Mouse (Mus musculus): ENCODE data around the gene Azin2. TPM values are rescaled to one million over a fixed set of nuclear protein-coding genes. Genes with fewer than 3 reads are reported as not detected.

The Azin2 gene
- 11.1 and 12.5 TPM in 2 replicates for polyA plus RNA-seq (2015; fragmentation: Nextera tagmentation; extraction: Ambion mirVana)

DNA sequence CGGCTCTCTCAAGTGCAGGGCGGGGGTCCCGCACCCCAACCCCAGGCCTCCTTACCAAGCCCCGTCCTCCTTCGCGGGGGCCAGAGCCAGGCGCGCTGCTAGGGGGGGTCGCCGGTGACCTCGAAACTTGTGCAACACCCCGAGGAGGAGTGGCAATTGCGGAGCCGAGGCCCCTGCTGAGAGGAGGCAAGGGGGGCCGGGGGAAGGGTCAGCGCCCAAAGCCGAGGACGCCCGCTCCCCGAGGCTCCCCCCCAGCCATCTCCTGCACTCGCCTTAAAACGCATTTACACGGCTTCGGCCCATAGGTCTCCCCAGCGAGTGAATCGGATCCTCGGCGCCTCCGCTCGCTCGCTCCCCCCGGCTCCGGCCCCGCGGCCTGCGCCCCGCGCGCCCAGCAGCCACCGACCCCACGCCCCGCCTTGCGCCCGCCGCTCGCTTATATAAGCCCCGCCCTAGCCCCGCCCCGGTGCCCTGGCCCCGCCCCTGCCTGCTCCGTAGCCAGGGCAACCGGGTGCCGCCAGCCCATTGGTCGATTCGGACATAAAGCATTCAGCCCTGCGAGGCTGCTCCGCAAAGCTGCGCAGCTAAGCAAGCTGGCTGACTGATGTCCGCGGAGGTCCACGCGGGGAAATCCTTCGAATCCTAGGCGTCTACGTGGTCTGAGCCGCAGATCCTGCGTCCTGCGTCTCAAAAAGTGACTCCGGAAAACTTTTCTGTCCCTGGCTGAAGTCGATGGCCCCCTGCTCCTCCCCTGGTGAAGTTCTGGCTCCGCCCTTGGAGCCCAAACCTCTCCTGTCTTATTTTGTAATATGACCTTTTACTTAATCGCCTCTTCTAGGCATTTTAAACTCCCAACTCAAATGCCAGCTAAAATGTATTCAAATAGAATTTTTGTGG lies at the start of gene Azin2:
Gene Azin2, minus strand, starts transcription at position 414 of the 897 bp plus-strand sequence.
- H3K27me3 ChIP-seq (replicated peaks; ENCODE audit: control insufficient read depth, insufficient read depth, low read length) = no peaks in the 10 kb centered on the region
- H3K36me3 ChIP-seq (ENCODE audit: control insufficient read depth, insufficient read depth, low read length) = no peaks in the 10 kb centered on the region
- peak within 1 kb of the TSS; percentile 75 for H3K4me3 ChIP-seq (ENCODE audit: low read length)
- no peaks in the 10 kb centered on the region for H3K9me3 ChIP-seq (ENCODE audit: control insufficient read depth, low read length)
- WGBS = under 1% methylated on average over 72 of the region's 72 CpGs
- peaks cover 18% of the 10 kb centered on the region for H3K4me1 ChIP-seq (ENCODE audit: control insufficient read depth, insufficient read depth, low read length)
- H3K9ac ChIP-seq (ENCODE audit: low read depth, low read length) = peak within 1 kb of the TSS; percentile 85
- H3K4me2 ChIP-seq (ENCODE audit: low read depth, low read length) = peak within 1 kb of the TSS; percentile 97
- peak; percentile 92 for ATAC-seq
- peak within 1 kb of the TSS; percentile 68; the same call in 1 of the 2 replicates for H3K27ac ChIP-seq (ENCODE audit: low read length)

DNA sequence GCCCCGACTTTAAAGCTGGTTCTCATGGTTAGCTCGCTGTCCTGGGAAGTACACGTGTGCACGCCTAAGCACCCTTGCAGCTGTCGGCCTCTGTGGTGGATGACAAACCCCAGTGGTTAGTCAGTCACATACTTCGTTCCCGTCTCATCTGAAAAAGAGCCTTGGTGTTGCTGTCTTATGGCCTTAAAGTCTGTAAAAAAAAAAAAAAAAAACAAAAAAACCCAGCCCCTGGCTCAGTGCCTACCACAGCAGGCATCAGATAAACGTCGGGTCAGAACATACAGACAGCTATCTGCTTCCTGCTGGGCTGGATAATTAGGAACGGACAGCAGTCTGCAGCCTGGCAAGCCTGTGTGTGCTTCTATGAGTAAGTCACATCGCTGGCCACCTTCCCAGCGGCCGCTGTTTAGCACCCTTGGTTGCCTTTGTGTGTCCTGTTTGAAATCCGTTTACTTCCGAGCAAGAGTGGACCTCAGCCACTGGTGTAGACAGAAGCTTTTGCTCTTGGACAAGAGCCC lies 49.4 kb upstream of the Azin2 start:
- peaks cover 17% of the 10 kb centered on the region for H3K36me3 ChIP-seq (ENCODE audit: control insufficient read depth, insufficient read depth, low read length)
- ATAC-seq = no peak; the same call in 1 of the 2 replicates
- H3K27ac ChIP-seq (ENCODE audit: low read length) = no peak overlapping the region
- H3K4me1 ChIP-seq (ENCODE audit: control insufficient read depth, insufficient read depth, low read length) = no peaks in the 10 kb centered on the region
- no peak overlapping the region for H3K4me3 ChIP-seq (ENCODE audit: low read length)
- no peak overlapping the region for H3K9ac ChIP-seq (ENCODE audit: low read depth, low read length)
- H3K4me2 ChIP-seq (ENCODE audit: low read depth, low read length) = no peak overlapping the region
- H3K9me3 ChIP-seq (ENCODE audit: control insufficient read depth, low read length) = no peaks in the 10 kb centered on the region
- H3K27me3 ChIP-seq (replicated peaks; ENCODE audit: control insufficient read depth, insufficient read depth, low read length) = no peaks in the 10 kb centered on the region
- WGBS = 57% methylated on average over 15 of the region's 15 CpGs

DNA sequence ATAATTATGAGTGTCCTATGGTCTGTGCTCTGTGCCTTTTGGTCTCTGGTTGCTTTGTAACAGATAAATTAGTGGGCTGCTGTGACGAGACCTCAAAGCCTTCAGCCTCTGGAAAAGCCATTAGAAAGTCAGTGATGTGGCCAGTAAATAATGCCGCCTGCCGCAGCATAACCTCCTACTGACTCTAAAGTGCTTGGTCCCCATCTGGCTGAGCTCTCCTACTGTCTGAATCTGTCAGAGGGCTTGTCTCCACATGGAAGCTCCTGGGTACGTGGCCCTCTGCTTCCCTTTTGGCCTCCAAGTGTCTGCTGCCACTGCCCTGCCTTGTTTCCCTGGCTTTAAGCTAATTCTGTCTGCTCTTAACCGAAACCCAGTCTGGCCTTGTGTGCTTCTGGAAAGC lies 47.3 kb upstream of the Azin2 start:
- Histone ChIP-seq H3K27me3 (replicated peaks; ENCODE audit: control insufficient read depth, insufficient read depth, low read length) (no peaks in the 10 kb centered on the region), H3K4me1 (ENCODE audit: control insufficient read depth, insufficient read depth, low read length) (no peaks in the 10 kb centered on the region), H3K9ac (ENCODE audit: low read depth, low read length) (no peak overlapping the region), H3K4me2 (ENCODE audit: low read depth, low read length) (no peak overlapping the region), H3K4me3 (ENCODE audit: low read length) (no peak overlapping the region), H3K36me3 (ENCODE audit: control insufficient read depth, insufficient read depth, low read length) (peaks cover 22% of the 10 kb centered on the region), H3K9me3 (ENCODE audit: control insufficient read depth, low read length) (no peaks in the 10 kb centered on the region), H3K27ac (ENCODE audit: low read length) (no peak overlapping the region)
- ATAC-seq = no peak
- 79% methylated on average over 5 of the region's 5 CpGs for WGBS

DNA sequence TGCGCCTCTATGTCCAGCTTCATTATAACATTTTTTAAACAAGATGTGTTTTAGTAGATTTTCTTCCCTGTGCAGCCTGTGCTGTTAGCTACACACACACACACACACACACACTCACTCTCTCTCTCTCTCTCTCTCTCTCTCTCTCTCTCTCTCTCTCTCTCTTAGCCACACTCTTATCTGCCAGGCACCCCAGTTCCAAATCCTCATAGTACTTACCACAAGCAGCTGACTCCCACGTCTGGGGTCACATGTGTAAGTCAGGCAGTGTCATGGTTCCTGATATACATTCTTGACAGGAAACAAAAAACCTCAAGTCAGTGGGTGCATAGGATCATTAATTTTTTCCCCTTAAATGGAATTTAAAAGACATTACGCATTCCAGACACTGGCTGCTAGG lies 46.4 kb upstream of the Azin2 start:
- WGBS = 62% methylated on average over 3 of the region's 3 CpGs
- no peaks in the 10 kb centered on the region for H3K9me3 ChIP-seq (ENCODE audit: control insufficient read depth, low read length)
- H3K36me3 ChIP-seq (ENCODE audit: control insufficient read depth, insufficient read depth, low read length) = peaks cover 24% of the 10 kb centered on the region
- H3K4me2 ChIP-seq (ENCODE audit: low read depth, low read length) = no peak overlapping the region
- no peak overlapping the region for H3K27ac ChIP-seq (ENCODE audit: low read length)
- H3K9ac ChIP-seq (ENCODE audit: low read depth, low read length) = no peak overlapping the region
- H3K4me1 ChIP-seq (ENCODE audit: control insufficient read depth, insufficient read depth, low read length) = no peaks in the 10 kb centered on the region
- H3K27me3 ChIP-seq (replicated peaks; ENCODE audit: control insufficient read depth, insufficient read depth, low read length) = no peaks in the 10 kb centered on the region
- no peak for ATAC-seq
- H3K4me3 ChIP-seq (ENCODE audit: low read length) = no peak overlapping the region

DNA sequence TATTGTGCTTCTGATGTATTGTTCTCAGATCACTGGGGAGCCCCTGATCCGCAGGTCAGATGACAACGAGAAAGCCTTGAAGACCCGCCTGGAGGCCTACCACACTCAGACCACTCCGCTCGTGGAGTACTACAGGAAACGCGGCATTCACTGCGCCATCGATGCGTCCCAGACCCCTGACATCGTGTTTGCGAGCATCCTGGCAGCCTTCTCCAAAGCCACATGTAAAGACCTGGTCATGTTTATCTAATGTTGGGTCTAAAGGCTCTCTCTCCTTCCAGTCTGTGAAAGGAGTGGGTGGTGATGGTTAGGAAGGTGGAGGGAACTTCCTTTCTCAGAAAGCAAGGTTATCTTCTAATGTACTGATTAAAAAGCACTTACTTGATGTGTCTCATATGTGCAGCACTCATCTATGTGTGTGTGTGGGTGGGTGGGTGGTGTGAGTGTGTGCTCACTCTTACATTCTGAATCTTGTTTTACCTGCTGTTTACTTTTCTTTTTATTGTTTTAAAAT lies 45.8 kb upstream of the Azin2 start:
- Histone ChIP-seq H3K9me3 (ENCODE audit: control insufficient read depth, low read length) (no peaks in the 10 kb centered on the region), H3K4me2 (ENCODE audit: low read depth, low read length) (no peak overlapping the region), H3K36me3 (ENCODE audit: control insufficient read depth, insufficient read depth, low read length) (peaks cover 30% of the 10 kb centered on the region), H3K27ac (ENCODE audit: low read length) (no peak overlapping the region), H3K9ac (ENCODE audit: low read depth, low read length) (no peak overlapping the region), H3K4me3 (ENCODE audit: low read length) (no peak overlapping the region), H3K4me1 (ENCODE audit: control insufficient read depth, insufficient read depth, low read length) (no peaks in the 10 kb centered on the region), H3K27me3 (replicated peaks; ENCODE audit: control insufficient read depth, insufficient read depth, low read length) (no peaks in the 10 kb centered on the region)
- WGBS = 84% methylated on average over 12 of the region's 12 CpGs
- no peak for ATAC-seq

DNA sequence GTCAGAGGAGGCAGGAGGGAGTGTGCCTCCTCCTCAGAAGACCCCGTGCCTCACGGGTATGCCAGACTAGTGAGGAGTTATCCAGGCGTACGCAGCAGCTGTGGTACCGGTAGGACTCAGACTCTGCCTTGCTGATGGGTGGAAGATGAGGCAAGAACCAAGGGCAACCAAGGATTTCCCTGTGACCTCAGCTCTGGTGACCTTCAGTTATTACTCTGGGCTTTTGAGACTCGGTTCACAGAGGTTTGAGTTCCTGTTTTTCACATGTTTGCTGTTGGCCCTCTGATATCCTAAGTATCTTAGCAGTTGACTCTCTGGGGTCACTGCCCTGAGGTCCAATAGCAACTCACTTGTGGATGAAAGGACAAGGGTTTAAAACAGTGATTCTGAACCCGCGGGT lies 41.5 kb upstream of the Azin2 start:
- H3K4me3 ChIP-seq (ENCODE audit: low read length) = no peak overlapping the region
- peaks cover 32% of the 10 kb centered on the region for H3K36me3 ChIP-seq (ENCODE audit: control insufficient read depth, insufficient read depth, low read length)
- 91% methylated on average over 8 of the region's 8 CpGs for WGBS
- H3K9ac ChIP-seq (ENCODE audit: low read depth, low read length) = no peak overlapping the region
- no peak overlapping the region for H3K4me2 ChIP-seq (ENCODE audit: low read depth, low read length)
- no peaks in the 10 kb centered on the region for H3K9me3 ChIP-seq (ENCODE audit: control insufficient read depth, low read length)
- ATAC-seq = no peak
- no peak overlapping the region for H3K27ac ChIP-seq (ENCODE audit: low read length)
- peaks cover 16% of the 10 kb centered on the region for H3K4me1 ChIP-seq (ENCODE audit: control insufficient read depth, insufficient read depth, low read length)
- H3K27me3 ChIP-seq (replicated peaks; ENCODE audit: control insufficient read depth, insufficient read depth, low read length) = no peaks in the 10 kb centered on the region

DNA sequence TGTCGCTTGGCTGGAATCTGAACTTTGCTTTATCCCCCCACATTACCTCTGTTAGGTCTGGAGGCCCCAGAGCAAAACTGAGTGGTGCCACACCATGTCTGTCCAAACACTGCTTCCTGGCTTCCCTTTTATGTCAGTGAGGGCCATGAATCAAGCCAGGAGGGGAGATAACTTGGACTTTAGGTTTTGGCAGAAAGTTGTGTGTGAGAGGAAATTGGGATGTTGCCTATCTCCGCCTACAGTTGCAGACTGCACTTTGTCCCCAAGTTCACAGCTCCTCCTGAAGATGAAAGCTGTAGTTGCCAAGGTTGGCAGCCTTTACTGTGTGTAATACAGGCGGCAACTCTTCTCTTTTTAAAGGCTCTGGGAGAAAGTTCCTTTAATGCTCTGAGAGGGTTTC lies 38.5 kb upstream of the Azin2 start:
- Histone ChIP-seq H3K9me3 (ENCODE audit: control insufficient read depth, low read length) (no peaks in the 10 kb centered on the region), H3K27ac (ENCODE audit: low read length) (peak overlapping the region; percentile 21; the same call in 1 of the 2 replicates), H3K4me1 (ENCODE audit: control insufficient read depth, insufficient read depth, low read length) (peaks cover 38% of the 10 kb centered on the region), H3K4me2 (ENCODE audit: low read depth, low read length) (no peak overlapping the region), H3K27me3 (replicated peaks; ENCODE audit: control insufficient read depth, insufficient read depth, low read length) (no peaks in the 10 kb centered on the region), H3K36me3 (ENCODE audit: control insufficient read depth, insufficient read depth, low read length) (peaks cover 15% of the 10 kb centered on the region; the same call in 1 of the 2 replicates), H3K9ac (ENCODE audit: low read depth, low read length) (no peak overlapping the region), H3K4me3 (ENCODE audit: low read length) (no peak overlapping the region)
- WGBS = 53% methylated on average over 3 of the region's 3 CpGs
- no peak for ATAC-seq

DNA sequence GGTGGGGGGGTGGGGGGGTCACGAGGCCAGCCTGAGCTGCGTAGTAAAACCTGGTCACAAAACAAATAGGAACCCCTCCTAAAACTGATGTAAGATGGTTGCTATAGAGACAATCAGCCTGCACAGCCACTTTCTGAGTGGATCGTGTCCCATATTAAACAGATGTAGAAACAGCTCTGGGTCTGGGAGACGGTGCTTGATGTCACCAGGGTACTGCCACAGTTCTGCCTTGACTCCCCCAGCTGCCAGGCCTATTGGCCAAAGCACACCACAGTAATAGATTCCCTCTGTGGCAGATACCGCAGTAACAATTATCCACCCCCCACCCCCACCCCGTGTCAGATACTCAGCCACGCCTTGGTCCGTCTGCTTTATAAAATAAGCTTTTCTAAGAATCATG lies 36.2 kb upstream of the Azin2 start:
- WGBS = 60% methylated on average over 8 of the region's 8 CpGs
- ATAC-seq = no peak
- Histone ChIP-seq H3K4me3 (ENCODE audit: low read length) (no peak overlapping the region), H3K4me1 (ENCODE audit: control insufficient read depth, insufficient read depth, low read length) (peaks cover 45% of the 10 kb centered on the region), H3K9me3 (ENCODE audit: control insufficient read depth, low read length) (no peaks in the 10 kb centered on the region), H3K9ac (ENCODE audit: low read depth, low read length) (no peak overlapping the region), H3K4me2 (ENCODE audit: low read depth, low read length) (no peak overlapping the region), H3K27ac (ENCODE audit: low read length) (no peak overlapping the region), H3K36me3 (ENCODE audit: control insufficient read depth, insufficient read depth, low read length) (peaks cover 8% of the 10 kb centered on the region; the same call in 1 of the 2 replicates), H3K27me3 (replicated peaks; ENCODE audit: control insufficient read depth, insufficient read depth, low read length) (no peaks in the 10 kb centered on the region)

DNA sequence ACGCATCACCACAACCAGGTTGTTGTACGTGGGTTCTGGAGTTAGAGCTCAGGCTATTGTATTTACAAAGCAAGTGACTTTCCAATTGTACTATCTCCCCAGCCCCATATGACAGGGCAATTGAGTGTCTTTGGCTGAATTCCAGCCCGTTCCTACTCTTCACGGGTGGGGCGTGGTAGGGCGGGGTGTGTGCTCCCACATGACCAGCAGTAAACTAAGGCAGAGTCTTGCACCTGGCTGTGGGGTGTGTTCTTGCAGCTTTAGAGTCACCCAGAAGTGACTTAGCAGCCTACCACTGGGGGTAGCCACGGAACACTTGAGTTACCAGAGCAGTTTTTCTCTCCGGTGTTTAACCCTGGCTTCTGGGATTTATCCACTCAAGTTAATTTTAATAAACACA lies 35.0 kb upstream of the Azin2 start:
- 44% methylated on average over 8 of the region's 8 CpGs for WGBS
- ATAC-seq = peak; percentile 69
- H3K4me1 ChIP-seq (ENCODE audit: control insufficient read depth, insufficient read depth, low read length) = peaks cover 48% of the 10 kb centered on the region
- H3K9me3 ChIP-seq (ENCODE audit: control insufficient read depth, low read length) = no peaks in the 10 kb centered on the region
- H3K27ac ChIP-seq (ENCODE audit: low read length) = peak overlapping the region; percentile 12
- peak overlapping the region; percentile 1; the same call in 1 of the 2 replicates for H3K9ac ChIP-seq (ENCODE audit: low read depth, low read length)
- H3K4me2 ChIP-seq (ENCODE audit: low read depth, low read length) = peak overlapping the region; percentile 19; the same call in 1 of the 2 replicates
- H3K4me3 ChIP-seq (ENCODE audit: low read length) = 0 out of 2 replicates have a peak overlapping the region, but pooled peaks have one; percentile 2
- H3K36me3 ChIP-seq (ENCODE audit: control insufficient read depth, insufficient read depth, low read length) = peaks cover 5% of the 10 kb centered on the region; the same call in 1 of the 2 replicates
- H3K27me3 ChIP-seq (replicated peaks; ENCODE audit: control insufficient read depth, insufficient read depth, low read length) = no peaks in the 10 kb centered on the region

Data from intestine, embryonic 16.5 days (tissue).